In genomic region chr13:31705406-31705805, GRCm38 (mm10) we compare ENCODE assay signal across 14 mouse cellular contexts.
DNase-seq lines count a peak whose midpoint lies in the region; ATAC-seq and TF ChIP-seq lines count a peak whose summit lies in the region.
"Had no signal": no experiment of that assay in that cellular context is flagged by ENCODE, and none has a peak within 500 bp of the region (broad histone marks: within the 10 kb centered on the region; RNA-seq: fewer than 3 reads in every experiment).

No protein-coding gene starts in this region.

- TF ChIP-seq EP300 in lung, postnatal 0 days (IDR thresholded peaks at IDR 0.05), result no peak

- H3K9ac ChIP-seq in heart, embryonic 16.5 days (ENCODE audit: low read length), result no peak overlapping the region
- H3K9ac ChIP-seq in heart, embryonic 12.5 days, result no peak overlapping the region
- H3K9ac ChIP-seq in lung, postnatal 0 days (replicated peaks; ENCODE audit: low read depth), result no peak overlapping the region
- H3K9ac ChIP-seq in embryonic facial prominence, embryonic 11.5 days (replicated peaks; ENCODE audit: low read length), result no peak overlapping the region
- H3K9ac ChIP-seq: forebrain, embryonic 12.5 days; stomach, embryonic 15.5 days had no signal

- DNase-seq in lung, postnatal 0 days (ENCODE audit: low spot score), result no peak
- no peak for DNase-seq in lung, postnatal 14 days
- peak; percentile 47 for DNase-seq in embryonic facial prominence, embryonic 11.5 days (ENCODE audit: low spot score)
- DNase-seq in adipocyte (ENCODE audit: low spot score), result no peak
- DNase-seq in spleen, adult 12 weeks (ENCODE audit: low spot score), result no peak
- no peak for DNase-seq in right cerebral cortex, postnatal 4 days
- DNase-seq: cerebellum, adult 8-10 months; retina, postnatal 1 day had no signal

- 0 out of 2 replicates have a peak, but pooled peaks have one; percentile 60 for ATAC-seq in heart, embryonic 16.5 days (replicated peaks; ENCODE audit: extremely low read depth, insufficient read depth, low FRiP score)
- ATAC-seq in heart, embryonic 12.5 days (ENCODE audit: insufficient number of reproducible peaks, low FRiP score), result no peak
- no peak for ATAC-seq in lung, postnatal 0 days
- ATAC-seq in embryonic facial prominence, embryonic 11.5 days (replicated peaks; ENCODE audit: insufficient number of reproducible peaks, low FRiP score, low TSS enrichment, low read depth), result no peak
- ATAC-seq: CD4-positive, CD25-positive, alpha-beta regulatory T cell, adult 4 months had no signal

- H3K27me3 ChIP-seq in heart, embryonic 16.5 days (ENCODE audit: control insufficient read depth, insufficient read depth, low read length), result no peaks in the 10 kb centered on the region
- H3K27me3 ChIP-seq in heart, embryonic 12.5 days (replicated peaks), result no peaks in the 10 kb centered on the region
- no peaks in the 10 kb centered on the region for H3K27me3 ChIP-seq in lung, postnatal 0 days (replicated peaks; ENCODE audit: insufficient read depth, low read length)
- no peaks in the 10 kb centered on the region for H3K27me3 ChIP-seq in embryonic facial prominence, embryonic 11.5 days (ENCODE audit: control insufficient read depth, insufficient read depth, low read length)
- H3K27me3 ChIP-seq: forebrain, embryonic 12.5 days; stomach, embryonic 15.5 days had no signal

- H3K9me3 ChIP-seq in heart, embryonic 16.5 days (replicated peaks; ENCODE audit: control insufficient read depth, low read length), result no peaks in the 10 kb centered on the region
- H3K9me3 ChIP-seq in heart, embryonic 12.5 days (replicated peaks), result no peaks in the 10 kb centered on the region
- H3K9me3 ChIP-seq in lung, postnatal 0 days (ENCODE audit: low read length), result no peaks in the 10 kb centered on the region
- H3K9me3 ChIP-seq in embryonic facial prominence, embryonic 11.5 days (replicated peaks; ENCODE audit: control insufficient read depth, low read length), result no peaks in the 10 kb centered on the region
- H3K9me3 ChIP-seq: forebrain, embryonic 12.5 days; stomach, embryonic 15.5 days had no signal

- H3K4me2 ChIP-seq in heart, embryonic 16.5 days (ENCODE audit: low read depth, low read length), result no peak overlapping the region
- H3K4me2 ChIP-seq in heart, embryonic 12.5 days, result no peak overlapping the region
- H3K4me2 ChIP-seq in lung, postnatal 0 days (replicated peaks; ENCODE audit: low read depth, low read length), result no peak overlapping the region
- H3K4me2 ChIP-seq in embryonic facial prominence, embryonic 11.5 days (ENCODE audit: low read depth, low read length), result no peak overlapping the region
- H3K4me2 ChIP-seq: forebrain, embryonic 12.5 days; stomach, embryonic 15.5 days had no signal

- TF ChIP-seq CTCF in lung, postnatal 0 days (IDR thresholded peaks at IDR 0.05), result peak; percentile 19; the same call in 1 of the 2 replicates

- no peaks in the 10 kb centered on the region for H3K36me3 ChIP-seq in heart, embryonic 16.5 days (ENCODE audit: control insufficient read depth, insufficient read depth)
- no peaks in the 10 kb centered on the region for H3K36me3 ChIP-seq in heart, embryonic 12.5 days
- H3K36me3 ChIP-seq in lung, postnatal 0 days (ENCODE audit: insufficient read depth, low read length), result no peaks in the 10 kb centered on the region
- no peaks in the 10 kb centered on the region for H3K36me3 ChIP-seq in embryonic facial prominence, embryonic 11.5 days (replicated peaks; ENCODE audit: control insufficient read depth, insufficient read depth, low read depth, low read length)
- H3K36me3 ChIP-seq: forebrain, embryonic 12.5 days; stomach, embryonic 15.5 days had no signal

- H3K4me3 ChIP-seq in heart, embryonic 16.5 days (ENCODE audit: low read length), result no peak overlapping the region
- no peak overlapping the region for H3K4me3 ChIP-seq in heart, embryonic 12.5 days
- no peak overlapping the region for H3K4me3 ChIP-seq in lung, postnatal 0 days (ENCODE audit: low read depth, low read length)
- no peak overlapping the region for H3K4me3 ChIP-seq in embryonic facial prominence, embryonic 11.5 days (ENCODE audit: low read depth, low read length)
- H3K4me3 ChIP-seq: forebrain, embryonic 12.5 days; myocyte; stomach, embryonic 15.5 days had no signal

- 55% methylated on average over 2 of the region's 2 CpGs for WGBS in heart, embryonic 16.5 days
- 56% methylated on average over 2 of the region's 2 CpGs for WGBS in heart, embryonic 12.5 days
- 60% methylated on average over 2 of the region's 2 CpGs for WGBS in lung, postnatal 0 days
- WGBS in embryonic facial prominence, embryonic 11.5 days, result 68% methylated on average over 2 of the region's 2 CpGs

- H3K27ac ChIP-seq in heart, embryonic 16.5 days (ENCODE audit: low read length), result no peak overlapping the region
- H3K27ac ChIP-seq in heart, embryonic 12.5 days (ENCODE audit: poor library complexity, severe bottlenecking), result no peak overlapping the region
- no peak overlapping the region for H3K27ac ChIP-seq in lung, postnatal 0 days (ENCODE audit: low read length)
- H3K27ac ChIP-seq in embryonic facial prominence, embryonic 11.5 days (replicated peaks; ENCODE audit: low read depth, low read length), result no peak overlapping the region
- H3K27ac ChIP-seq: forebrain, embryonic 12.5 days; stomach, embryonic 15.5 days had no signal

- H3K4me1 ChIP-seq in heart, embryonic 16.5 days (ENCODE audit: control insufficient read depth, insufficient read depth, low read length), result no peaks in the 10 kb centered on the region
- no peaks in the 10 kb centered on the region for H3K4me1 ChIP-seq in heart, embryonic 12.5 days (replicated peaks)
- H3K4me1 ChIP-seq in lung, postnatal 0 days (ENCODE audit: insufficient read depth, low read depth, low read length), result no peaks in the 10 kb centered on the region
- no peaks in the 10 kb centered on the region for H3K4me1 ChIP-seq in embryonic facial prominence, embryonic 11.5 days (ENCODE audit: control insufficient read depth, insufficient read depth, low read length)
- H3K4me1 ChIP-seq: forebrain, embryonic 12.5 days; stomach, embryonic 15.5 days had no signal
